Mouse (Mus musculus): Measurements from ENCODE around the gene Mtmr4.

DNA sequence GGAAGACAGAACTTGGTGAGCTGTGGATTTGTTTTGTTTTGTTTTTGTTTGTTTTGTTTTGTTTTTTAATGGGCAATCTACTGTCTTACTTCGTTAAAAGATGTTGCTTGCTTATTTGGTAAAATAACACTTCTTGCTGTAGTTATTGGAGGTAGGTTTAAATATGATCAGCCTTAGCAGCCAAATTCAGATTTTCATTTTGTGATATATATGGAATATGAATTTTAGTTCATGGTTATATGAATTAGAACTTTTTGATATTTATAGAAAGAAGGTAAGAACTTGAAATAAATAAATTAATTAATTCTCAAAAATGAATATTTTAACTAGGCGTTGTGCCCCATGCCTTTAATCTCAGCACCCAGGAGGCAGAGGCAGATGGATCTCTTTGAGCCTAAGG, 73.7 kb downstream of the Mtmr4 start:
- TF ChIP-seq ZC3H11A (IDR thresholded peaks at IDR 0.05; ENCODE audit: low read depth, low read length), result no peak
- no peak for TF ChIP-seq NRF1 (IDR thresholded peaks at IDR 0.05; ENCODE audit: low read depth, low read length)
- no peak for TF ChIP-seq POLR2A (IDR thresholded peaks at IDR 0.05; ENCODE audit: low read depth, low read length)
- TF ChIP-seq HCFC1 (IDR thresholded peaks at IDR 0.05; ENCODE audit: low read depth, low read length), result no peak; the same call in 1 of the 2 replicates

All from CH12.LX (cell line).